Mouse (Mus musculus) c-Kit-positive CD71-positive TER-119-negative erythroid progenitor cells, embryonic 14.5 days (primary cell): ENCODE data around the gene Slc25a14.
A peak's percentile ranks its signal among the peaks of the same experiment; 100 is the strongest.

ENCODE experiments used
- DNase-seq: peaks from one replicate; pipeline ENCODE4 v3.0.0-alpha.2; 2013; ENCODE audit warnings: low read depth

Slc25a14 gene

DNA sequence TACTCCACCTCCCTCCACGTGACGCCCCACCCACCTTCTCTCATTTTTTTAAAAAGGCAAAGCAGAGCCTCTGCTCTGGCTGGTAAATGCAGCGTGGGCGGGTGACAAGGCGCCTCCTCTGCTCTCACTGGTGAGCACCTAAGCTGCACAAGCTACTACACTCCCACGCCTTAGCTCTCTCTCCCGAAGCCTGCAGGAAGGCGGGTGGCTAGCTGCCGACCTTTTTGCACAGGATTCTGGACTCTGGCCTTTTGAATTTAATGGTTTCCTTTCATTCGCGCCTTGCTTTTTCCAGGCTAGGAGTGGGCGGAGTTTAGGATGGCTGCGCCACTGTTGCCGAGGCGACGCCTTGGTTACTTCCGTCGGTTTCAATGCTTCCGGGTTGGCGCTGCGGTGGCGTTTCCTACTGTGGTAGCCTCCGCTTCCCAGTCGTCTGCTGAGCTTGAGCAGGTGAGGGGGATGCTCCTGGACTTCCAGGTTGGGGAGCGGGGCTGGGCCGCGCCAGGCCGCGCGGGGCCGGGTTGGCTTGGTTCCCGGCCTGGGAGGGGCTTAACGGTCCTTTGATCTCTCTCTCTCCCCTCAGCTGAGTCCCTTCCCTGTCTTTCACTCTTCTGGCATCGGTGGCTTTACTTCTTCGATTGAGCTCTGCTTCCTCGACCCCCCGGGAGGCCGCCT lies at the start of gene Slc25a14:
TSS of gene Slc25a14 (plus strand) at position 35 of the 675 bp plus-strand sequence.
- peak; percentile 65 for DNase-seq

DNA sequence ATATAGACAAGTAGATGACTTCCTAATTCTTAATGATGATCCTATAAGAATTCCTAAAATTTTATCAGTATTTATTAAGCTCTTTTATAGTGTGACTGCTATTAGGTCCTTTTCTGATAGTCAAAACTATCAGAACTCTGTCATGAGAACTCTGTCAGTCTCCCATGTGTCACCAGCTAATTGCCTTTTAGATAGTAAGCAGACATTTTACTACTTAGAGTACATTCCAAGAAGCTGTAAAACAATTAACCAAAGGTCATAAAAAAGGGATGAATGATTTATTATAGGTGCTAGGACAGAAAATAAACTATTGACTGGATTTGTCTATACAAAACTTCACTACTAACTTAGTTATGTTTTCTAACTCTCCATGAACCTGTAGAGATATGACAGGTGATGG lies 39.9 kb upstream of the Slc25a14 start:
- no peak for DNase-seq

DNA sequence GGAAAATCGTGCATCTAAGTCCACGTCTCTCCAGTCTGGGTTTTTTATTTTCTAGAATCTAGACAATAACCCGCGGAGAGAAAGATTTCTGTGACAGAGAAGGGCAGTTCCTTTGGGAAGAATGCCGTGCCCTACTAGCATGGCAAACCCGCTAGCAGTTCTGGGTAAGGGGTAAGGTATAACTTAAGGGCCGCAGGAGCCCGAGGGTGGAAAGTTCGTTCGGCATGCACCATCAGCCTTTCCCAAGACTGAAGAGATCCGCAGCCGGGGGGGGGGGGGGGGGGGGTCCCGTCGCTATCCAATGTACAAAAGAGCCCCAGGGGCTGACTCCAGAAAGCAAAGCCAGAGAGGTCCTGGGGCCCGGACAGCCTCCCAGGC lies 29.5 kb upstream of the Slc25a14 start:
- no peak for DNase-seq

DNA sequence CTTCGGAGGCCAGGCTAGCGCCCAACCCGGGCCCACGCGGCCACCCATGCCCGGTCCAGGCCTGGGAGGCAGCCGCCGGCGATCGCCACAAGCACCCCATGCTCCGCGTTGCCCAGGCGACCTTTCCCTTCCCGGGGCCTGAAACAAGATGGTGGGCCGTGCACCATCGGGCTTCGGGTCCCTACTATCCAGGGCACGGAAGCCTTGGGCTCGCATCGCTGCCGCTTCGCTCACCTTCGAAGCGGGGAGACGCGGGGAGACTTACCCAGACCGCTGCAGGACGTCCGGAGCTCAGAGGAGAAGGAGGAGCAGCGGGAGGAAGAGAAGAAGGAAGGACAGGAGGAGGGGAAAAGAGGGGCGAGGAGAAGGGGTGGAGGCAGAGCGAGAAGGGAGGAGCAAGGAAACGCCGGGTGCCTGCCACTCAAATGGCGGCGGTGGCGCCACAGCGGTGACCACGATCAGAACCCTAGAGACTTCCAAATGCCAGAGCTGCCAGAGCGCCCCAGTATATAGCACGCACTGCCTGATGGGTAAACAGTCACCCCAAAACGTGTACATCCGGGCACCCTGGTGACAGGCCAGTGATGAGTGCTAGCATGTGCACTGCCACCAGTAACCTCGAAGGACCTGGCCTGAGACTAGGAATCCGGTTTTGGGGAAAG lies 29.0 kb upstream of the Slc25a14 start, which contains the start of gene Zfp280c:
TSS of gene Zfp280c (minus strand) at position 406 of the 662 bp plus-strand sequence.
- peak; percentile 36 for DNase-seq

DNA sequence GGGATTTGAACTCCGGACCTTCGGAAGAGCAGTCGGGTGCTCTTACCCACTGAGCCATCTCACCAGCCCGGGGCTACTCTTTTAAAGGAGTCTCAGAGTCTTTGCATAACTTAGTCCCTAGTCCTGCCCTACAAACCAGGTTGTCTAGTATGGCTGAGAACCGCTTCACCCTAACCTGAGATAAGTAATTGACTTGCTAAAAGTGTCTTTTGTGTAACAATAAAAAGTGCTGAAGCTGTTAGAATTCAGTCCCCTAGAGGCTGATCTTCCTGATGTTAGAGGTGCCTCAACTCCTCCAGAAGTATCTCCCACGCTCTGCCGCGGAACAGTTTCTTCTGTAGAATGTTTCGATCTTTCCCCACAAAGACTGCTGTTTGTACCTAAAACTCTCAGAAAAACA lies 27.2 kb upstream of the Slc25a14 start:
- DNase-seq = no peak

DNA sequence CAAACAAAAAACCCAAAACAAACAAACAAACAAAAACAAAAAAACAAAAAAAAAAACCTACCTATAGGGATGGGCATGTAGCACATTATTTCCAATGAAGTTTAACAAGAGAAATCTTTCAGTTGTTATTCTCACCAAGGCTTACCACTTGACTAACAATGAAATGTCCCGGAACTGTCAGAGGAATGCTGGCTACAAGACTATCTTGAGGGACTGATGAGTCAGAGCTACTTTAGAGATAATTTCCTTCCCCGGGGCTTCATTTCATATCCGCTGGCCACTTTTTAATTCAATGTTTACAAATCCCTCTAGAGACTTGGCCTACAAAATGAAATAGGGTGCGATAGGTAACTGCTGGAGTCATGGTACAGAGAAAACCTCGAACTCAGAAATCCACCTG lies 26.3 kb upstream of the Slc25a14 start:
- DNase-seq = no peak

DNA sequence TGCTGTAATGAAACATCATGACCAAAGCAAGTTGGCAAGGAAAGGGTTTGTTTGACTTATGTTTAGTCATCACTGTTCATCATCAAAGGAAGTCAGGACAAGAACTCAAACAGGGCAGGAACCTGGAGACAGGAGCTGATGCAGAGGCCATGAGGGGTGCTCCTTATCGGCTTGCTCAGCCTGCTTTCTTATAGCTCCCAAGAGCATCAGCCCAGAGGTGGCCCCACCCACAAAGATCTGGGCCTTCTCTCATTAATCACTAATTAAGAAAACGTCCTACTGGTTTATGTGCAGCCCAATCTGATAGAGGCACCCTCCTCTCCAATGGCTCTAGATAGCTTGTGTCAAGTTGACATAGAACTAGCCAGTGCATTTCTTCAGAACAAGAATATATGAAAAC lies 18.3 kb upstream of the Slc25a14 start:
- DNase-seq = no peak

DNA sequence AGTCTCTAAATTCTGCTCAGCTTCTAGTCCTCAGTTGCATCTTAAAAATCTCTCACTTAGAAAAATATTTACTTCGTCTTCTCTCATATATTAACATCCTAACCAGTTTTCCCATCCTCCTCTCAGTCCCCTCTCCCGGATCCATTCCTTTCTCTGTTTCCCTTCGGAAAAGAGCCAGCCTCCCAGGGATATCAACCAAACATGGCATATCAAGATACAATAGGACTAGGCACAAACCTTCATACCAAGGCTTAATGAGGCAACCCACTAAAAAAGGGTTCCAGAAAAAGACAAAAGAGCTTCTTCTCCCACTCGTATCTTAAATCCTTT lies 199 bp upstream of the Slc25a14 start:
- DNase-seq = no peak

DNA sequence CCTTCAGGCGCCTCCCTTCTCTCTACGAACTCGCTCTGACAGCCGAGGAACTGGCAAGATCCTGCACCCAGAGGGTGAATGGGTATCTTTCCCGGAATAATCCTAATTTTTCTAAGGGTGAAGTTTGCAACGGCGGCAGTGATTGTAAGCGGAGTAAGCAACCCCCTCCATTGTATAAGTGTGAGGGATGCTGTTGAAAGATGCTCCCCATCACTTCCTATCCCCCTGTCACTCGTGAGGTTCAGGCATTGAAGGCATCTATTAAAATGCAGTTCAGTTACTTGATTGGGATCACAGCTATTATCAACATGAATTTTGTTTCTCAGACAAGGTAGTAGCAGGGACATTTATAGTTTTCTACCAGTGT lies 824 bp downstream of the Slc25a14 start:
- DNase-seq = no peak

DNA sequence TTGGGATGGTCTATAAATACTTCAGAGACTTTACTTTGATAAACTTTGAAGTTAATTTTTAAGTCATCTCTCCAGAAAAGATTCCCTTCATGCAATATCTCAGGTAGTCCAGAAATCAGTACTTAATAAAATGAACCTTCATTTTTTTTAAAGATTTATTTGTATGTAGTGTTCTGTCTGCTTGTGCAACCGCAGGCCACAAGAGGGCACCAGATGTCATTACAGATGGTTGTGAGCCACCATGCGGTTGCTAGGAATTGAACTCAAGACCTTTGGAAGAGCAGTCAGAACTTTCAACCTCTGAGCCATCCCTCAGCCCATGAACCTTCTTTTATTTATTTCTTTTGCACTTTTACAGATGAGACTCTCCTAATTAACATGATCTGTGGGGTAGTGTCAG lies 13.8 kb downstream of the Slc25a14 start:
- no peak for DNase-seq

DNA sequence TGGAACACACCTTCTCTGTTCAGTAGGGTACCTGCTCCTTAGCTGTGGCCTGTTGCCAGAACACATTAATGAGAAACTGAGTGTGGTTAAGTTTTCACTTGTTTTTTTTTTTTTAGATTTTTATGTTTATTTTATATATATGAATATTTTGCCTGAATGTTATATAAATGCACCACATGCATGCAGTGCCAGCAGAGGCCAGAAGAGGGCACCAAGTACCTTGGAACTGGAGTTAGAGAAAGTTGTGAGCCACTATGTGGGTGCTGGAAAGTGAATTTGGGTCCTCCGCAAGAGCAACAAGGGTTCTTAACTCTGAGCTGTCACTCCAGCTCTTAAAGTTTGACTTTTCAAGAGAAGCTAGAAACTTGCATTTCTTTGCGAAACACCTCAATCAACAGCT lies 20.9 kb downstream of the Slc25a14 start:
- no peak for DNase-seq

DNA sequence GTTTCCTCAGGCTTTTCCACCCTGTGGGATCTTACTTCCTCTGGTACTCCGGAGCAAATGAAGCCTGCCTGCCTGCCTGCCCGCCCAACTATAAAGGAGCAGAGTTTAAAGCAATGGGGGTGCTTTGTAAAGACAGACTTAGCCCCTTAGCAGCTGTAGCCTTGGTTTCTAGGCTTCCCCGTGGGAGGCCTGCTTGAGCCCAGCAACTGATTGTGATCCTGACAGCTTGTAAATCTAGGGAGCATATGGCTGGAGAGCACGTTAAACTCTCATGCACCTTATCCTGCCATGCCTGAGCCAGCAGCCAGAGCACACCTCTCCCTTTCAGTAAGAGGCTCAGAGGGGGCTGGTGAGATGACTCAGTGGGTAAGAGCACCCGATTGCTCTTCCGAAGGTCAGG lies 43.6 kb downstream of the Slc25a14 start:
- no peak for DNase-seq

DNA sequence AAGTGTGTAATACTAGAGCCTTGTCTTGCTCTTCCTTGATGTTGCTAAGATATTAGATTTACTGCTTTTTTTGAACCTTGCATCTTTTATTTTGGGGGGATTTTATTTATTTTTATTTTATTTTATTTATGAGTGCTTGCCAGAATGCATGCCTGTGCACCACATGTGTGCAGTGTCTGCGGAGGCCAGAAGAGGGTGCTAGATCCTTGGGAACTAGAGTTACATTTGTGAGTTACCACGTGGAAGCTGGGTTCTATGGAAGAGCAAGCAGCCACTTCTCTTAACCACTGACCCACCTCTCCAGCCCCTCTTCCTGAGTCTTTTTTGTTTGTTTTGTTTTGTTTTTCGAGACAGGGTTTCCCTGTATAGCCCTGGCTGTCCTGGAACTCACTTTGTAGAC lies 46.4 kb downstream of the Slc25a14 start:
- DNase-seq = no peak

DNA sequence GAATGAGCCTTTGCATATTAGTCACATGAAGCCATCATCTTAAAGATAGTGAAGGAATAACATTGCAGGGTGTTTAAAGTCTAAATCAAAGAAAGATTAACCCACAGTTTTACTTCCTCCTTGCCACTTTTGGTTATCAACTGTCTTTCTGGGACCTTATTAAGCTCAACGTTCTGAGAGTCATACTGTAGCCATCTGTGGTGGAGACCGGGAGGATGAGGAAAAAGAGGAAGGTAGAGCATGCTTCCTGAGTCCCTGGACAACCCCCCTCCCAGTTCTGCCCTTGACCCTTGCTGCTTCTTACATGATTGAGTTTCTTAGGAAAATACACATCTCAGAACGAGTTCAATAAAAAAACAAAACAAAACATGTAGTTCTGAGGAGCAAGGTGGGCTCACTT lies 48.5 kb downstream of the Slc25a14 start:
- DNase-seq = no peak

DNA sequence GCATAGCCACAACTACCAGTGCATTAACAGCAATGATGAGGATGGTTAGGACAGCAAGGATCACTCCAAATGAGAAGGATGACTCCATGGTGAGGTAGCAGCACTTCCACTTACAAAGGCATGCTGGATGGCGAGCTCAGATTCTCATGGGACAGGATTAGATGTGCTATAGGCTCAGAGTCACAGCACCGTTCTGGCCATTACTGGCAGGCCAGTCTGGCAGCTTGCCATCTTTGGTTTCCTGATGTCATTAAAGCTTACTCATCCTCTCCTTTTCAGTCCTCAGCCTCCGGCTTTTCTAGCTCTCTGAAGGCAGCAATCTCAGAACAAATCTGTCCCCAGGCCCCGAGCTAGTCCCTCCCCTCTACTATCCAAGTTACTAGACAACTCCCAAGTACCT lies 51.0 kb downstream of the Slc25a14 start, which contains the start of gene Gpr119:
TSS of gene Gpr119 (minus strand) at position 308 of the 400 bp plus-strand sequence.
- DNase-seq = no peak

DNA sequence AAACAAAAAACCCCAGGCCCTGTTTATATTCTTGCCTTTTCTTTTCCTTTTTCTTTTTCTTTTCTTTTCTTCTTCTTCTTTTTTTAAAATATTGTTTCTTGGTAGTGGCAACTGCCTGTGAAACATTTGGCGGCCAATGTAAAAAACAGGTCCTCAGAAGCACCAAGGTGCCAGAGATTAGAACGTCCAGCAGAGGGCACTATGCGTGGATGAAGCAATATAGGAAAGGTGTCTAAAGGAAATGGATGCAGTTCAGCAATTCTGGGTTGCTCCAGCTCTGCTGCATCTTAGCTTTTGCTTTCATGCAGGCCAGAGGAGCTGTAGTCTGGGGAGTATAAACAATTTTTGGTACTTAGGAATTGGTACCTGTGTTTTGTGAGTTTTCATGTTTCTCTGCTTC lies 60.2 kb downstream of the Slc25a14 start:
- DNase-seq = peak; percentile 32

DNA sequence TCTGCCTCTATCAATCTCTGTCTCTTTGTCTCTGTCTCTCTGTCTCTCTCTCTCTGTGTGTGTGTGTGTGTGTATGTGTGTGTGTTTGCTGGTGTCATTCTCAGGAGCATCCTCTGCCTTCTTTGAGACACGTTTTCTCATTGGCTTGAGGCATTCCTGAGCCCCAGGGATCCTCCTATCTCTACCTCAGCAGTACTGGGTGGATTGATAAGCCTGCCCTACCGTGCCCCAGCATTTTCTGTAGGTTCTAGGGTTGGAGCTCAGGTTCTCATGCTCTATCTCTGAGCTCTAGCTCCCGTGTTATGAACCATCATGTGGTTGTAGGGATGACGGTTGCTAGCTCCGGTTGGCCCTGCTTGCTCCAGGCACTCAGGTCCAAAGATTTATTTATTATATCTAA lies 60.6 kb downstream of the Slc25a14 start:
- no peak for DNase-seq

DNA sequence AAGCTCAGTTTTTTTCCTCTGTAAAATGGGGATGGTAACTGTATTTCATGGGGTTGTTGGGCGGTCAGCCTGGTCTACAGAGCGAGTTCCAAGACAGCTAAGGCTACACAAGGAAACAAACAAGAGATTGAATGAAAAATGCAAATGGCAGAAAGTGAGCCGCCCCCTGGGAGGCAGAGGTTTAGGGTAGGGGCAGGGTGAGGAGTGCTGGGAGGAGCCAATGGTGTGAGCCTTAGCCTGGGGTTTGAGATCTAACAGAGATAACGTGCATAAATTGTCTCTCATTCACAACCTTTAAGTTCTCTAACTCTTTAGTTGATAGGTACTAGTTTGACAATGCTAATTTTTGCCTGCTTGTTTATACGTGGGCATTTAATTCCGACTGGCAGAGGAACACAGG lies 71.2 kb downstream of the Slc25a14 start:
- DNase-seq = no peak

DNA sequence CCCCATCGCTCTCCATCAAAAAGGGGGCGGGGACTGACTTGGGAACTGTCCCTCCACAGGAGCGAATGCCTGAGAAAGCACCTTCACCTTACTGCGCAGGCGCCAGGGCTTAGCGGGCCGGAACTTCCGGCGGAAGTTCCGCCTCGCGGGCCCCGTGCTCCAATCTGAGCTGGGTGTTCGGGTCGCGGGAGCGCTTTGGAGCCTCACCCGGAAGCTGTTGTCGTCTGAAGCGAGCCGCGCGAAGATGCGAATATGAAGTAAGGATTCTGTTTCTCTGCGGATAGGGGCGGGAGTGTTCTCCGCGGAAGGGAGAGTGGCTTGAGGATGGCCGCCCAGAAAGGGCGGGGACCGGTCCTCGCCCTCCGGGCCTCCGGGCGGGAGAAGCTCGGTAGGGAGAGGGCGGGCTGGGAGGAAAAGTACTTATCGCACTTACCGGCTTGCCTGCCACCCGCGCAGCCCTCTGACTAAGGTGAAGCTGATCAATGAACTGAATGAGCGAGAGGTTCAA lies 71.7 kb downstream of the Slc25a14 start, which contains the start of gene Rbmx2:
TSS of gene Rbmx2 (plus strand) at position 141 of the 508 bp plus-strand sequence.
- peak; percentile 75 for DNase-seq

DNA sequence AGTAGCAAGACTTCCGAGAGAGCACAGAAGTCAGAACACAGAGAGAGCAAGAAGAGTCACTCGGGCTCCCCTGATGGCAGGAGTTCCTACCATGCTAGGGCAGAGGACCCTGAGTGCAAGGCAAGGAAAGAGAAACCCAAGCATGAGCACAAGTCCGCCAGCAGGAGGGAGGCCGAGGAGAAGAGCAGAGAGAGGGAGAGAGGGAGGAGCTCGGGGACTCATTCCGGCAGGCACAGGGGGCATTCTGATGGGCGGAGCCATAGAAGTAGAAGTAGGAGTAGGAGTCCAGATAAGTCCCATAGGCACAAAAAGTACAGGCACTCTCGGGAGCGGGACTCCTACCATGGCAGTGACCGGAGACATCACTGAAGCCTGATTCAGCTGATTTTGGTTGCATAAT lies 86.5 kb downstream of the Slc25a14 start:
- no peak for DNase-seq
